Mouse (Mus musculus): ENCODE results near the gene Prm3. TPM values are rescaled to one million over a fixed set of nuclear protein-coding genes. Genes with fewer than 3 reads are reported as not detected.

Prm3 gene
- polyA plus RNA-seq, 1 experiment from 2014 or later = not detected

- H3K4me3 ChIP-seq (ENCODE audit: low read depth, low read length) = no peak overlapping the region
- H3K36me3 ChIP-seq (ENCODE audit: insufficient read depth, low read length) = no peaks in the 10 kb centered on the region
- H3K9me3 ChIP-seq (ENCODE audit: low read length) = no peaks in the 10 kb centered on the region
- no peak overlapping the region for H3K4me2 ChIP-seq (replicated peaks; ENCODE audit: low read depth, low read length)
- H3K4me1 ChIP-seq (ENCODE audit: insufficient read depth, low read depth, low read length) = no peaks in the 10 kb centered on the region
- DNase-seq (ENCODE audit: low spot score) (no peak), ATAC-seq (no peak)
- TF ChIP-seq EP300 (IDR thresholded peaks at IDR 0.05) (no peak), CTCF (IDR thresholded peaks at IDR 0.05) (no peak)
- no peak overlapping the region for H3K27ac ChIP-seq (ENCODE audit: low read length)
- no peaks in the 10 kb centered on the region for H3K27me3 ChIP-seq (replicated peaks; ENCODE audit: insufficient read depth, low read length)
- WGBS = 38% methylated on average over 7 of the region's 7 CpGs
- no peak overlapping the region for H3K9ac ChIP-seq (replicated peaks; ENCODE audit: low read depth)
These were observed 41.5 kb downstream of the Prm3 start for GRCm38 (mm10) chr16:10749226-10749625.

GRCm38 (mm10) chr16:10741082-10741481 is 49.6 kb downstream of the Prm3 start:
- Histone ChIP-seq H3K4me3 (ENCODE audit: low read depth, low read length) (no peak overlapping the region), H3K9ac (replicated peaks; ENCODE audit: low read depth) (no peak overlapping the region), H3K4me2 (replicated peaks; ENCODE audit: low read depth, low read length) (no peak overlapping the region), H3K27ac (ENCODE audit: low read length) (no peak overlapping the region), H3K36me3 (ENCODE audit: insufficient read depth, low read length) (no peaks in the 10 kb centered on the region), H3K9me3 (ENCODE audit: low read length) (no peaks in the 10 kb centered on the region), H3K27me3 (replicated peaks; ENCODE audit: insufficient read depth, low read length) (no peaks in the 10 kb centered on the region), H3K4me1 (ENCODE audit: insufficient read depth, low read depth, low read length) (peaks cover 15% of the 10 kb centered on the region; the same call in 1 of the 2 replicates)
- peak; percentile 72 for ATAC-seq
- DNase-seq (ENCODE audit: low spot score) = peak; percentile 92
- no peak for TF ChIP-seq EP300 (IDR thresholded peaks at IDR 0.05)
- TF ChIP-seq CTCF (IDR thresholded peaks at IDR 0.05) = no peak
- 45% methylated on average over 2 of the region's 2 CpGs for WGBS

Other genes with a start within 250 kb of the Prm3 start
- 19.2 and 19.4 TPM in 2 replicates for gene Dexi, start 247.9 kb downstream of the Prm3 start, polyA plus RNA-seq (2015; fragmentation: Nextera tagmentation; extraction: Ambion mirVana)
- 32.0 and 34.6 TPM in 2 replicates for gene Clec16a, start 245.6 kb downstream of the Prm3 start, polyA plus RNA-seq (2015; fragmentation: Nextera tagmentation; extraction: Ambion mirVana)
- gene Socs1, start 5.4 kb downstream of the Prm3 start, polyA plus RNA-seq (2015; fragmentation: Nextera tagmentation; extraction: Ambion mirVana) = 9.0 and 13.4 TPM in 2 replicates
- gene Tnp2, start 2.3 kb downstream of the Prm3 start, polyA plus RNA-seq (2015; fragmentation: Nextera tagmentation; extraction: Ambion mirVana) = not detected in 2 replicates
- gene Prm2, start 5.2 kb upstream of the Prm3 start, polyA plus RNA-seq (2015; fragmentation: Nextera tagmentation; extraction: Ambion mirVana) = not detected in 2 replicates
- not detected in 2 replicates for gene Prm1, start 14.9 kb upstream of the Prm3 start, polyA plus RNA-seq (2015; fragmentation: Nextera tagmentation; extraction: Ambion mirVana)
- not detected in 2 replicates for gene Gm11172, start 22.0 kb upstream of the Prm3 start, polyA plus RNA-seq (2015; fragmentation: Nextera tagmentation; extraction: Ambion mirVana)
- 0.44 and 0.51 TPM in 2 replicates for gene Rmi2, start 44.1 kb upstream of the Prm3 start, polyA plus RNA-seq (2015; fragmentation: Nextera tagmentation; extraction: Ambion mirVana)

All from lung, postnatal 0 days (tissue).